Mouse (Mus musculus) liver, embryonic 11.5 days (tissue): ENCODE measurements around the gene 2200002D01Rik. TPM values are rescaled to one million over a fixed set of nuclear protein-coding genes. Genes with fewer than 3 reads are reported as not detected.
A peak's percentile ranks its signal among the peaks of the same experiment; 100 is the strongest.

ENCODE experiments used
- ATAC-seq: fragments of 200-750 bp; cut with Nextera tagmentation; replicated peaks from 2 replicates; pipeline ENCODE4 v1.8.0; 2017; ENCODE audit warnings: moderate number of reproducible peaks, mild to moderate bottlenecking, moderate TSS enrichment, moderate library complexity; ENCODE audit not compliant: low FRiP score
- DNase-seq: peaks from one replicate; pipeline ENCODE4 v3.0.0-alpha.2; 2017; ENCODE audit warnings: low spot score
- H3K27ac ChIP-seq: fragments of 300-500 bp; sonication (generic); 2 replicates; pipeline ENCODE4 v1.5.1; 2014; ENCODE audit warnings: mild to moderate bottlenecking, low read depth, low read length, control low read depth
- H3K27me3 ChIP-seq: fragments of 300-500 bp; sonication (generic); replicated peaks from 2 replicates; pipeline ENCODE4 v1.6.1; 2014; ENCODE audit warnings: low read length, mixed read lengths; ENCODE audit not compliant: control insufficient read depth, insufficient read depth
- H3K36me3 ChIP-seq: fragments of 300-500 bp; sonication (generic); 2 replicates; pipeline ENCODE4 v1.6.1; 2014; ENCODE audit warnings: mild to moderate bottlenecking, low read length, moderate library complexity, mixed read lengths; ENCODE audit not compliant: control insufficient read depth, insufficient read depth
- H3K4me1 ChIP-seq: fragments of 300-500 bp; sonication (generic); replicated peaks from 2 replicates; pipeline ENCODE4 v1.6.1; 2014; ENCODE audit warnings: low read length, mixed read lengths; ENCODE audit not compliant: control insufficient read depth, insufficient read depth
- H3K4me2 ChIP-seq: fragments of 300-500 bp; sonication (generic); 2 replicates; pipeline ENCODE4 v1.6.1; 2014; ENCODE audit warnings: mild to moderate bottlenecking, control low read depth, moderate library complexity
- H3K4me3 ChIP-seq: fragments of 300-500 bp; sonication (generic); 2 replicates; pipeline ENCODE4 v1.5.1; 2014; ENCODE audit warnings: low read depth, low read length, control low read depth
- H3K9ac ChIP-seq: fragments of 300-500 bp; sonication (generic); 2 replicates; pipeline ENCODE4 v1.6.1; 2014; ENCODE audit warnings: low read depth, low read length, control low read depth
- H3K9me3 ChIP-seq: fragments of 300-500 bp; sonication (generic); 2 replicates; pipeline ENCODE4 v1.6.1; 2016; ENCODE audit warnings: low read length, inconsistent platforms, mixed read lengths; ENCODE audit not compliant: control insufficient read depth
- WGBS: fragments of 180-500 bp; shearing (Covaris S2); extraction: QIAGEN DNeasy Blood & Tissue Kit; methylation state at CpG from one replicate; pipeline ENCODE4 v1.1.7; 2014; 5-methylcytosine and 5-hydroxymethylcytosine counted together
- polyA plus RNA-seq: library from polyadenylated mRNA; unstranded; fragments of >200 nt; fragmentation: Nextera tagmentation; extraction: Ambion mirVana; gene quantifications from 2 replicates; pipeline ENCODE4 v1.2.1, GENCODE M21; 2014

Gene 2200002D01Rik
- polyA plus RNA-seq, 1 experiment from 2014 or later = 4.4 TPM

- ATAC-seq = peak; percentile 55
- no peaks in the 10 kb centered on the region for H3K36me3 ChIP-seq
- no peak within 1 kb of the TSS for H3K27ac ChIP-seq
- peaks cover 9% of the 10 kb centered on the region for H3K4me1 ChIP-seq
- H3K4me2 ChIP-seq = peak within 1 kb of the TSS; percentile 96
- H3K27me3 ChIP-seq = peaks cover 19% of the 10 kb centered on the region
- H3K9ac ChIP-seq = peak within 1 kb of the TSS; percentile 70
- DNase-seq = peak; percentile 65
- peak within 1 kb of the TSS; percentile 64 for H3K4me3 ChIP-seq
- H3K9me3 ChIP-seq = no peaks in the 10 kb centered on the region
- WGBS = under 1% methylated on average over 80 of the region's 80 CpGs
Observed at GRCm38 (mm10) chr7:29281201-29282073, 33.2 kb upstream of the 2200002D01Rik start, which contains the start of gene Spint2. Spint2 (minus strand) TSS chr7:29281912.

- WGBS = 15% methylated on average over 13 of the region's 13 CpGs
- Histone ChIP-seq H3K36me3 (no peaks in the 10 kb centered on the region), H3K9ac (peak overlapping the region; percentile 70), H3K27ac (no peak overlapping the region), H3K27me3 (peaks cover 19% of the 10 kb centered on the region), H3K9me3 (no peaks in the 10 kb centered on the region), H3K4me1 (peaks cover 9% of the 10 kb centered on the region), H3K4me3 (peak overlapping the region; percentile 64), H3K4me2 (peak overlapping the region; percentile 96)
- ATAC-seq (no peak), DNase-seq (no peak)
Observed at GRCm38 (mm10) chr7:29280801-29281200, 32.5 kb upstream of the 2200002D01Rik start.

- Histone ChIP-seq H3K27ac (no peak overlapping the region), H3K9ac (no peak overlapping the region), H3K4me3 (no peak overlapping the region), H3K4me1 (peaks cover 9% of the 10 kb centered on the region), H3K36me3 (no peaks in the 10 kb centered on the region), H3K9me3 (no peaks in the 10 kb centered on the region), H3K27me3 (peaks cover 19% of the 10 kb centered on the region), H3K4me2 (peak overlapping the region; percentile 5; the same call in 1 of the 2 replicates)
- DNase-seq (no peak), ATAC-seq (no peak)
- WGBS = 67% methylated on average over 8 of the region's 8 CpGs
Observed at GRCm38 (mm10) chr7:29279924-29280323, 31.7 kb upstream of the 2200002D01Rik start.

GRCm38 (mm10) chr7:29279261-29279660, 31.0 kb upstream of the 2200002D01Rik start:
- no peaks in the 10 kb centered on the region for H3K36me3 ChIP-seq
- H3K9ac ChIP-seq = no peak overlapping the region
- no peak overlapping the region for H3K4me2 ChIP-seq
- H3K4me3 ChIP-seq = no peak overlapping the region
- peaks cover 19% of the 10 kb centered on the region for H3K27me3 ChIP-seq
- no peaks in the 10 kb centered on the region for H3K9me3 ChIP-seq
- no peak overlapping the region for H3K27ac ChIP-seq
- DNase-seq (no peak), ATAC-seq (no peak)
- peaks cover 9% of the 10 kb centered on the region for H3K4me1 ChIP-seq

GRCm38 (mm10) chr7:29277510-29277909, 29.2 kb upstream of the 2200002D01Rik start:
- peaks cover 9% of the 10 kb centered on the region for H3K4me1 ChIP-seq
- ATAC-seq (no peak), DNase-seq (no peak)
- no peaks in the 10 kb centered on the region for H3K36me3 ChIP-seq
- WGBS = 88% methylated on average over 4 of the region's 4 CpGs
- no peak overlapping the region for H3K4me3 ChIP-seq
- no peaks in the 10 kb centered on the region for H3K9me3 ChIP-seq
- H3K4me2 ChIP-seq = no peak overlapping the region
- peaks cover 19% of the 10 kb centered on the region for H3K27me3 ChIP-seq
- H3K9ac ChIP-seq = no peak overlapping the region
- H3K27ac ChIP-seq = no peak overlapping the region

GRCm38 (mm10) chr7:29276715-29277114, 28.4 kb upstream of the 2200002D01Rik start:
- peaks cover 11% of the 10 kb centered on the region for H3K27me3 ChIP-seq
- H3K4me2 ChIP-seq = no peak overlapping the region
- ATAC-seq (no peak), DNase-seq (no peak)
- no peaks in the 10 kb centered on the region for H3K36me3 ChIP-seq
- H3K4me3 ChIP-seq = no peak overlapping the region
- no peaks in the 10 kb centered on the region for H3K9me3 ChIP-seq
- peaks cover 6% of the 10 kb centered on the region for H3K4me1 ChIP-seq
- no peak overlapping the region for H3K9ac ChIP-seq
- 75% methylated on average over 5 of the region's 5 CpGs for WGBS
- H3K27ac ChIP-seq = no peak overlapping the region

GRCm38 (mm10) chr7:29271687-29272465, 23.6 kb upstream of the 2200002D01Rik start:
- H3K27ac ChIP-seq = no peak overlapping the region
- no peaks in the 10 kb centered on the region for H3K27me3 ChIP-seq
- 70% methylated on average over 8 of the region's 8 CpGs for WGBS
- no peaks in the 10 kb centered on the region for H3K9me3 ChIP-seq
- no peaks in the 10 kb centered on the region for H3K36me3 ChIP-seq
- DNase-seq (no peak), ATAC-seq (no peak)
- no peak overlapping the region for H3K9ac ChIP-seq
- no peak overlapping the region for H3K4me2 ChIP-seq
- H3K4me1 ChIP-seq = 0 out of 2 replicates have a peak, but pooled peaks cover 2% of the 10 kb centered on the region
- no peak overlapping the region for H3K4me3 ChIP-seq

GRCm38 (mm10) chr7:29270445-29270844, 22.2 kb upstream of the 2200002D01Rik start:
- Histone ChIP-seq H3K4me3 (no peak overlapping the region), H3K4me1 (0 out of 2 replicates have a peak, but pooled peaks cover 2% of the 10 kb centered on the region), H3K4me2 (no peak overlapping the region), H3K27me3 (no peaks in the 10 kb centered on the region), H3K27ac (no peak overlapping the region), H3K9ac (no peak overlapping the region), H3K36me3 (no peaks in the 10 kb centered on the region), H3K9me3 (no peaks in the 10 kb centered on the region)
- 81% methylated on average over 4 of the region's 4 CpGs for WGBS
- no peak for DNase-seq
- ATAC-seq = no peak
